ENCODE assay signal across 16 mouse cellular contexts in genomic region chr9:29673911-29674310, GRCm38 (mm10).
DNase-seq lines count a peak whose midpoint lies in the region; TF ChIP-seq lines count a peak whose summit lies in the region.
"Had no signal": no experiment of that assay in that cellular context is flagged by ENCODE, and none has a peak within 500 bp of the region (broad histone marks: within the 10 kb centered on the region; RNA-seq: fewer than 3 reads in every experiment).

No protein-coding gene starts in this region.

- peak; percentile 22 for TF ChIP-seq CTCF in heart, adult 2 months (IDR thresholded peaks at IDR 0.05)

- no peaks in the 10 kb centered on the region for H3K79me2 ChIP-seq in heart, adult 2 months (replicated peaks; ENCODE audit: control insufficient read depth, insufficient read depth, low read length)

- no peak for TF ChIP-seq EP300 in heart, adult 2 months (IDR thresholded peaks at IDR 0.05; ENCODE audit: insufficient read depth, low read depth, low read length)

- no peak for TF ChIP-seq POLR2A in heart, adult 2 months (IDR thresholded peaks at IDR 0.05; ENCODE audit: insufficient read depth, low read depth, low read length)

- H3K4me3 ChIP-seq in heart, adult 2 months: no peak overlapping the region
- H3K4me3 ChIP-seq: embryonic facial prominence, embryonic 12.5 days; forebrain, embryonic 15.5 days; hindbrain, embryonic 10.5 days; liver, embryonic 12.5 days had no signal

- no peaks in the 10 kb centered on the region for H3K27me3 ChIP-seq in heart, adult 2 months (ENCODE audit: control insufficient read depth, insufficient read depth, low read length)
- H3K27me3 ChIP-seq: embryonic facial prominence, embryonic 12.5 days; forebrain, embryonic 15.5 days; liver, embryonic 12.5 days had no signal

- H3K9ac ChIP-seq in heart, adult 2 months (ENCODE audit: low read depth, low read length): no peak overlapping the region
- H3K9ac ChIP-seq: embryonic facial prominence, embryonic 12.5 days; forebrain, embryonic 15.5 days; liver, embryonic 12.5 days had no signal

- intact Hi-C loops in heart, adult 2 months (cut with DNase I): no loop called here
- intact Hi-C loops in left cerebral cortex, postnatal 4 days (cut with DNase I): no loop called here
- intact Hi-C loops in left cerebral cortex, postnatal 25 days (cut with DNase I): no loop called here

- no peaks in the 10 kb centered on the region for H3K36me3 ChIP-seq in heart, adult 2 months (ENCODE audit: control insufficient read depth, insufficient read depth, low read length)
- H3K36me3 ChIP-seq: embryonic facial prominence, embryonic 12.5 days; forebrain, embryonic 15.5 days; hindbrain, embryonic 10.5 days; liver, embryonic 12.5 days had no signal

- peak in 1 of 2 experiments; percentile 8 for DNase-seq in heart, adult 2 months
- no peak for DNase-seq in heart, adult 11 months
- peak; percentile 63 for DNase-seq in left cerebral cortex, postnatal 4 days
- no peak for DNase-seq in left cerebral cortex, postnatal 25 days (ENCODE audit: low spot score in 2 of 2)
- peak; percentile 77 for DNase-seq in adrenal gland, postnatal 14 days
- peak; percentile 32 for DNase-seq in lung, postnatal 14 days
- no peak for DNase-seq in layer of hippocampus, adult 9-10 months (ENCODE audit: low spot score)
- no peak for DNase-seq in testis, postnatal 14 days (ENCODE audit: low spot score)
- DNase-seq: B cell, adult 2 months; cerebellum, adult 8-10 months; gastrocnemius, postnatal 36 days; right cerebral cortex, adult 18-20 months had no signal

- H3K27ac ChIP-seq in heart, adult 2 months: no peak overlapping the region
- H3K27ac ChIP-seq: embryonic facial prominence, embryonic 12.5 days; forebrain, embryonic 15.5 days; hindbrain, embryonic 10.5 days; liver, embryonic 12.5 days had no signal

- no peaks in the 10 kb centered on the region for H3K4me1 ChIP-seq in heart, adult 2 months (ENCODE audit: control insufficient read depth, insufficient read depth, low read length)
- H3K4me1 ChIP-seq: embryonic facial prominence, embryonic 12.5 days; forebrain, embryonic 15.5 days; liver, embryonic 12.5 days had no signal

- WGBS in heart, adult 2 months: 34% methylated on average over 8 of the region's 8 CpGs

Comparison
In these comparisons a context has a peak if more than half of its experiments do, and no peak if none do; other contexts are left out.
1. DNase-seq: peak in left cerebral cortex, postnatal 4 days (single experiment), adrenal gland, postnatal 14 days (single experiment) and lung, postnatal 14 days (single experiment); none in heart, adult 11 months (single experiment), left cerebral cortex, postnatal 25 days (0 of 2), layer of hippocampus, adult 9-10 months (single experiment) and testis, postnatal 14 days (single experiment).